Mouse (Mus musculus) frontal cortex, adult 2 months (tissue): ENCODE results near the gene Btbd35f23. TPM values are rescaled to one million over a fixed set of nuclear protein-coding genes. Genes with fewer than 3 reads are reported as not detected.
"Not testable (repeated sequence)": the region's sequence is repeated elsewhere in the genome, so short reads cannot be mapped to it uniquely, and the experiment has no call there.

Source experiments
- DNase-seq, 2 experiments: peaks; one replicate each; pipeline ENCODE4 v3.0.0; 2022; ENCODE audit warnings: low spot score in 1 of 2; ENCODE audit errors: extremely low spot score in 1 of 2
- polyA plus RNA-seq: library from polyadenylated mRNA; depleted of rRNA; stranded (reverse); fragments of >200 nt; gene quantifications from 2 replicates; pipeline ENCODE4 v1.2.3, GENCODE M21; 2012; rRNA removed

The Btbd35f23 gene
- not detected in 2 replicates for polyA plus RNA-seq

- not testable (repeated sequence) for DNase-seq
Observed at GRCm38 (mm10) chrX:3076575-3076974, at the start of gene Btbd35f23. TSS of gene Btbd35f23 (plus strand) at chrX:3076875.

Other genes with a start within 250 kb of the Btbd35f23 start
- gene Btbd35f24, start 119.0 kb downstream of the Btbd35f23 start, polyA plus RNA-seq, result not detected in 2 replicates